Mouse (Mus musculus): ENCODE measurements at regions not wholly inside any gene's neighbourhood (a gene's known extent, or its start where the extent isn't known, plus 50 kb on each side); places are given as distances from the start of the nearest gene placed in this dataset.

DNA sequence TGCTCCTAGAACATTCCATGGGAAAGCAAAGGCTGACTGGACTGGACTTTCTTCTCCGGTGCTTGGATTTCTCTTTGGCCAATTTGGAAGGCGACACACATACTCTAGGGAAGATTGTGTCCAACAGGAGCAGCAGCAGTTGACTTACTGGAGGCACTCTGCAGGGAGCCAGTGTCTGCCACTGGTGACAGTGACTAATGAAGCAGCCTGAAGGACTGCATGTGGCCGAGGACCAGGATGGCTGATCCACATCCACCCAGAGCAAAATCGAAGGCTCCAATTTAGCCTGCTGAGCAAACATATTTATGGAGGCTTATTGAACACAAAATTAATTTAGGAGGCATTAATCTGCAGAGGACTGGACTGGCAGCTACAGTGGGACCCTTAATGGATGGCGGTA lies 81.9 kb downstream of the Rpl14 start:
- TF ChIP-seq SMC3 (IDR thresholded peaks at IDR 0.05; ENCODE audit: low read depth, low read length) (no peak), CHD2 (IDR thresholded peaks at IDR 0.05; ENCODE audit: low read length) (no peak), HCFC1 (IDR thresholded peaks at IDR 0.05; ENCODE audit: low read depth, low read length) (no peak), MEF2A (IDR thresholded peaks at IDR 0.05; ENCODE audit: extremely low read depth, insufficient replicate concordance, low read depth, low read length, poor library complexity, severe bottlenecking) (no peak), POLR2A (IDR thresholded peaks at IDR 0.05; ENCODE audit: control insufficient read depth in 1 of 2, insufficient read depth in 1 of 2, low read depth in 1 of 2, low read length in 2 of 2, poor library complexity in 1 of 2) (no peak), BHLHE40 (IDR thresholded peaks at IDR 0.05; ENCODE audit: borderline replicate concordance, low read depth, low read length) (no peak), MAFK (IDR thresholded peaks at IDR 0.05; ENCODE audit: borderline replicate concordance, low read depth, low read length) (no peak), ZKSCAN1 (IDR thresholded peaks at IDR 0.05; ENCODE audit: low read depth, low read length) (no peak)
